Mouse (Mus musculus) urinary bladder, postnatal 36 days (tissue): ENCODE measurements around the gene Mvb12a.

Experiments
- DNase-seq, 2 experiments: peaks; one replicate each; pipeline ENCODE4 v3.0.0; 2022; ENCODE audit warnings: low spot score in 2 of 2, mixed read lengths in 1 of 2

Gene Mvb12a

DNA sequence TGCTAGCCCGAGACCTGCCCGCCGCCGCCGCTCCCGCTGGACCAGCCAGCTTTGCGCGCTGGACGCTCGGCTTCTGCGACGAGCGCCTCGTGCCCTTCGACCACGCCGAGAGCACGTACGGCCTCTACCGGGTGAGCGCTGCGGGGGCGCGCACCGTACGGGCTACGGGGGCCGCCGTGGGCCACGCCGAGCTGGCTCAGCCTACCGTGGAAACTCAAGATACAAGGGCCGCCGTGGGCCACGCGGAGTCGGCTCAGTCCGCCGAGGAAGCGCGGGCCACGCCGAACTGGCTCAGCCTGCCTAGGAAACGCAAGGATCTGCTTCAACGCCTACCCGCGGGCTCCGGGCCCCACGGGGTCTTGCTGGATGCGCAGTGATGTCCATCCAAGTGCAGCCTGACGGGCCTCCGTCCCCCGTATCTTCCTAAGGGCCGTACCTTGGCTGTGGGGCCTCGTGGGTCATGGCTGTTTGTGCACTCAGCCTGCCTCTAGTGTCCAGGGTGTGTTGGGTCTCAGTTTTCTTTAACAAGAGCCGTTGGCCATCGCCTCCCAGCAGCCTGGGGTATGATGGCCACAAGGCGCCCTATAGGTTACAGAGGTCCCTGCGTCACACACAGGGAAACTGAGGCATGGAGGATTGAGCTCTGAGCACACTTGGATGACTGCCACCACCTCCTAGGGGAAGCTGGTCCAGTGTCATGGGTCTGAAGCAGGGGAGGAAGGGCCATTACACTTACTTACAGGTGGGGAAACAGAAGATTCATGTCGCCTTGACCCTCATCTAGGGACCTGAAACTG, 49.9 kb downstream of the Mvb12a start:
- peak in 1 of 2 experiments; percentile 76 for DNase-seq

- DNase-seq: no peak
These were observed 51.0 kb downstream of the Mvb12a start for GRCm38 (mm10) chr8:71593556-71594323.

- DNase-seq: no peak
These were observed 51.6 kb downstream of the Mvb12a start for GRCm38 (mm10) chr8:71594324-71594722.

DNA sequence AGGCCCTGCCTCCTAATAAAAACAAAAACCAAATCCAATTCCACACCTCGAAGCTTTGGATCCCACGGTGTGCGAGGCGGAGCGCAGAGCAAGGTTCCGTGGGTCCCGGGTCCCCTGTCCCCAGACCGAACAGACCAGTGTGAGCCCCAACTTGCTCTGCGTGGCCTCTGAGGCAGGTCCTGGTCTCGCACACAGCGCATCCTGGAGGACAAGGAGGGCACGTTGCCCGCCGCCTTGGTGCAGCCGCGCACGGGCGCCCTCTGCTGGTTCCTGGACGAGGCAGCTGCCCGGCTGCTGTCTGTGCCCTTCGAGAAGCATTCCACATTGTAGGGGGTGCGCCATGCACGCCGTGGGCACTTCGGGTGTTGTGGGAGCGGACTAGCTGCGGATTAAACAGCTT, 53.1 kb downstream of the Mvb12a start:
- DNase-seq: peak; percentile 82 to 87

- no peak for DNase-seq
These were observed 53.7 kb downstream of the Mvb12a start for GRCm38 (mm10) chr8:71596384-71596783.

DNA sequence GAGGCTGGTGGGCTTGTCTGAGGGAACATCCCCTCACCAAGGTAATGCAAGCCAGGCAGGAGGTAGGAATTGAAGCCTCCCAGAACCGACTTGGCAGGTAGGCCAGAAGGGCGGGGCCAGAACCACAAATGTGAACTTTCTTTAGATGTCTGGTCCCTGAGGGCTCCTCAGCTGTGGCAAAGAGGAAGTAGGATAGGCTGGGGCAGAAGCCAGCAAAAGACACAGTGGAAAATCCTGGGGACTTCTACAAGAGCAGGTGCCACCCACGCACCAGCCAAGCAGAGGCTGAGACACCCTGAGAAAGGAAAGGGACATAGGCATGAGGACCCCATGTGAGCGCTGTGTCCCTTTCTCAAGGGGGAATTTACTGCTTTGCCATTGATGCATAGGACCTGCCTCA, 54.1 kb downstream of the Mvb12a start:
- DNase-seq: no peak

DNA sequence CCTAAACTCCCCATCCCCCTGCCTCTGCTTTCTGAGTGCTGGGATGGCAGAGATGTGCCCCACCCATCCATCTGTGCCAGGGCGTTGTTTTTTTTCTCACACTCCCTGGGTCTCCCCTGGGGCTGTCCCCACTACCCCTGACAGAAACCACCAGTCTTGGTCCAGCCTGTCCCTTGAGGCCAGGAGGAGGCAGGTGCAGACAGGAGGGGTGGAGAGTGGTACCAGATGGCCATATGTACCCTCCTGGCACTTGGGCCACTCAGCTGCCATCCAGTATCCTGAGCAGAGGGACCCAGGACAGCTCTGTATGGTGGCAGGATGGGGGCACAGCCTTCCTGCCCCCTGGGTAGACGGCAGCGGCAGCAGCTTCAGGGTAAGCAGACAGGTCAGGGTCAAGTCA, 54.7 kb downstream of the Mvb12a start, which contains the start of gene Fam129c:
Gene Fam129c, plus strand, starts transcription at position 198 of the 400 bp plus-strand sequence.
- DNase-seq: no peak
